Mouse (Mus musculus) heart, adult 11 months (tissue): ENCODE data around the gene Apeh.

Experiments
- DNase-seq: peaks from one replicate; pipeline ENCODE4 v3.0.0; 2022

Apeh gene

DNA sequence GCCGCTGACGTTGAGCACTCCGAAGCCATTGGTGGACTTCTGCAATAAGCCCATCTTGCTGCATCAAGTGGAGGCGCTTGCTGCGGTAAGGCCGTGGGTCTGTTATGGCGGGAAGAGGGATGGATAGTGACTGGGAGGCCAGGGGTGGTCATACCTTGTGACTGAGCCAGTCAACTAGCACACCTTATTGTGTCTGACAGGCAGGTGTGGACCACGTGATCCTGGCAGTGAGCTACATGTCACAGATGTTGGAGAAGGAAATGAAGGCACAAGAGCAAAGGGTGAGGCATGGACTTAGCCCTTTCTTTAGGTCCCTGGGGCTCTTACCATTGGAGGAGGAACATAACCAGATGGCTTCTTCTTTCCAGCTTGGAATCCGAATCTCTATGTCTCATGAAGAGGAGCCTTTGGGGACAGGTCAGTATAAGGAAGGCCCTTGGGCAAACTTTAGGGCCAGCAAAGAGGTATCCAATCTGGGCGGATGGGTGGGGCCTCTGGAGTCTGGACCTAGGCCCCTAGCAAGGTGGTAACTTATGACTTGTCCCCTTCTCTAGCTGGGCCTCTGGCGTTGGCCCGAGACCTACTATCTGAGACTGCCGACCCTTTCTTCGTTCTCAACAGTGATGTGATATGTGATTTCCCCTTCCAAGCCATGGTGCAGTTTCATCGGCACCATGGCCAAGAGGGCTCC, 44.7 kb downstream of the Apeh start:
- no peak for DNase-seq

DNA sequence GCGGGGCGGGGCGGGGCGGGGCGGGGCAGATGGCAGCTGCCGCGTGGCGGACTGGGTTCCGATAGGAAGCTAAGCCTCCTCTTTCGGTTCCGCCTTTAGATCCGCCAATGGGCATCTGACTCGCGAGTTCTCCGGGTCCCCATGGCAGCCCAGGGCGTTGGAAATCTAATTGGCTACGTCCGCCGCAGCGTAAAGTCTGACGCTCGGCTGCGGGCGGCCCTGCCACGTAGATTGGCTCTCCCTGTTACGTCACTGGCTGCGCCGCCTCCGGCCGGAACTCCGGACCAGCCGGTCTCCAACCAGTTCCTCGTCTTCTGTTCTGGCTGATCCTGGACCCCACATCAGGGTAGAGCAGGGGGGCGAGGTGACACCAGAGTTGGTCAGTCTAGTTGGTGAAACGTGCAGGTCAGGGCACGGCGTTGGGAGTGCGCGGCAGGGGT, 45.4 kb downstream of the Apeh start, which contains the start of gene Gmppb:
Gene Gmppb (plus strand): TSS at position 227 of the 440 bp plus-strand sequence.
- peak; percentile 100 for DNase-seq

- no peak for DNase-seq
These were observed 45.8 kb downstream of the Apeh start for GRCm38 (mm10) chr9:108048566-108048955.

DNA sequence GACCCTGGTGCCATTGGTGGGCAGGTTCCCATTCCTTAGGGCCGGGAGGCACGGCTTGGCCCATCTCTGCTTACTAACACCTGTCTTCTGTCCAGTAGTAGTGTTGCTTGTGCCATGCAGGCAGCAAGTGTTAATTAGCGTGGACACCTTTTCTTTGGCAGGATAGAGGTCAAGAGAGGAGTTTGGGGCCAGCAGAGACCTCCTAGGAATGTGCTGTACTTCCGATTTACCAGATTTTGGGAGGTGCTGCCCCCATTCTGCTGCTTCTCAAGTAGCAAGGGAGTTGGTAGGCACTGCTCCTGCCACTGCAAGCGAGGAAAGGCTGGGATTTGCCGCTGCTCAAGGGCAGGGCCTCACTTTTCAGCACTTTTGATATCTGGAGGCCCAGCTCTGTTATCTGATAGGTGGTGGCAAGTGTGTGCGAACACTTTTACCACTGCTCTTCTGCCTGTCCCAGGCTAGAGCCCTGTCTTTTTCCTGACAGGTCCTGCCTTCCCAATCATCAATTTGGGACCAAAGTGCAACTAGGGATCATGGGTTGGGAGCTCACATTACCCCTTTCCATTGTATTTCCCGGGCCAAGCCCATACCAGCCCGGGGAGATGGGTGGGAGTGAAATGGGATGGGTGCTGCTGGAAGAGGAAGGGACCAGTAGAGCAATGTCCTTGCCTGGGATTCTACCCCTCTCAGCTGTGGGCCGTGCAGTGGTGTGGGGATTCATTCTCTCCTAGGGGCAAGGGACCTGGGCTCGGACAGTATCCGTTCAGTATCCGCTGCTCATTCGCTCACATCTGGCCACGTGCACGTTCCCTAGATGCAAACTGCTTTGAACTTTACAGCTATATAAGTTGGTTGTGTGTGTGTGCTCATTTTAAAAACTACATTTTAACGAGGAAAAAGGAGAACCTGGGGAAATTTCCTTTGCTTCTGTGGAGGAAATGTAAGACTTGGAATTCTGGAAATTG, 46.5 kb downstream of the Apeh start:
- peak; percentile 94 for DNase-seq

DNA sequence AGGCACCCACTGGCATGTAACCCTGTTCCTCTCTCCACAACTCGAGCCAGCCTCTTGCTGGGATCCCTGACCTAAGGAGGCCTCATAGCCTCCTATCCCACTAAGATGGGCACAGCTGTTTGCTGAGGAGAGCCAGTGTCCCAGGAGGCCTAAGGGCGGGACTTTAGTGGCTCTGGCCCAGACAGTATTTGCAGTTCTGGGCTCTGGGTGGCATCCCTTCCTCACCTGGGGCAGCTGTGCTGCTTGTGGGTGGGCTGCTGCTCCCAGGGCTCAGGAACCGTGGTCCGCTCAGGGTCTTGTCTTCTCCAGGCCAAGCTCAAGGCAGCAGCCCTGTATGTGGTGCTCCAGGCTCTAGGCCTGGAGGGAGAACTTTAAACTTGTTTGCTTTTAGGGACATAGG, 47.8 kb downstream of the Apeh start:
- DNase-seq: peak; percentile 91

- DNase-seq: peak; percentile 92
These were observed 49.5 kb downstream of the Apeh start for GRCm38 (mm10) chr9:108044751-108045492.
